Mouse (Mus musculus) embryonic facial prominence, embryonic 15.5 days (tissue): ENCODE results near the gene Stambpl1. TPM values are rescaled to one million over a fixed set of nuclear protein-coding genes. Genes with fewer than 3 reads are reported as not detected.

Experiments used
- ATAC-seq: fragments of 200-750 bp; cut with Nextera tagmentation; 2 replicates; pipeline ENCODE4 v1.8.0; 2017; ENCODE audit warnings: low read depth, moderate TSS enrichment; ENCODE audit not compliant: insufficient number of reproducible peaks, low FRiP score, low TSS enrichment
- H3K27ac ChIP-seq: fragments of 300-500 bp; sonication (generic); replicated peaks from 2 replicates; pipeline ENCODE4 v1.5.1; 2015; ENCODE audit warnings: mild to moderate bottlenecking, inconsistent platforms
- H3K27me3 ChIP-seq: fragments of 300-500 bp; sonication (generic); 2 replicates; pipeline ENCODE4 v1.6.1; 2015; ENCODE audit warnings: inconsistent platforms
- H3K36me3 ChIP-seq: fragments of 300-500 bp; sonication (generic); 2 replicates; pipeline ENCODE4 v1.6.1; 2015; ENCODE audit warnings: mild to moderate bottlenecking, inconsistent platforms
- H3K4me1 ChIP-seq: fragments of 300-500 bp; sonication (generic); 2 replicates; pipeline ENCODE4 v1.6.1; 2015; ENCODE audit warnings: inconsistent platforms
- H3K4me2 ChIP-seq: fragments of 300-500 bp; sonication (generic); replicated peaks from 2 replicates; pipeline ENCODE4 v1.6.1; 2015; ENCODE audit warnings: mild to moderate bottlenecking, inconsistent platforms
- H3K4me3 ChIP-seq: fragments of 300-500 bp; sonication (generic); replicated peaks from 2 replicates; pipeline ENCODE4 v1.5.1; 2015; ENCODE audit warnings: mild to moderate bottlenecking, inconsistent platforms
- H3K9ac ChIP-seq: fragments of 300-500 bp; sonication (generic); 2 replicates; pipeline ENCODE4 v1.6.1; 2015; ENCODE audit warnings: inconsistent platforms
- H3K9me3 ChIP-seq: fragments of 300-500 bp; sonication (generic); replicated peaks from 2 replicates; pipeline ENCODE4 v1.6.1; 2016; ENCODE audit warnings: inconsistent platforms
- WGBS: fragments of 180-500 bp; shearing (Covaris S2); methylation state at CpG from one replicate; pipeline ENCODE4 v1.1.7; 2015; 5-methylcytosine and 5-hydroxymethylcytosine counted together
- polyA plus RNA-seq: library from polyadenylated mRNA; unstranded; fragments of >200 nt; fragmentation: Nextera tagmentation; extraction: Ambion mirVana; gene quantifications from 2 replicates; pipeline ENCODE4 v1.2.1, GENCODE M21; 2015

Gene Stambpl1
- polyA plus RNA-seq: 10.1 and 12.6 TPM in 2 replicates

GRCm38 (mm10) chr19:34192008-34192963 lies at the start of gene Stambpl1:
TSS of gene Stambpl1 (plus strand) at chr19:34192229.
- Histone ChIP-seq H3K9me3 (no peaks in the 10 kb centered on the region), H3K27me3 (no peaks in the 10 kb centered on the region), H3K27ac (peak within 1 kb of the TSS; percentile 77; the same call in 1 of the 2 replicates), H3K36me3 (no peaks in the 10 kb centered on the region), H3K4me3 (peak within 1 kb of the TSS; percentile 63), H3K4me2 (peak within 1 kb of the TSS; percentile 95), H3K4me1 (peaks cover 26% of the 10 kb centered on the region), H3K9ac (peak within 1 kb of the TSS; percentile 39)
- WGBS: under 1% methylated on average over 62 of the region's 62 CpGs
- peak; percentile 79 for ATAC-seq

- Histone ChIP-seq H3K4me2 (no peak overlapping the region), H3K36me3 (no peaks in the 10 kb centered on the region), H3K27me3 (no peaks in the 10 kb centered on the region), H3K27ac (no peak overlapping the region), H3K9ac (no peak overlapping the region), H3K4me3 (no peak overlapping the region), H3K9me3 (no peaks in the 10 kb centered on the region), H3K4me1 (peaks cover 2% of the 10 kb centered on the region; the same call in 1 of the 2 replicates)
- WGBS: 64% methylated on average over 4 of the region's 4 CpGs
- no peak for ATAC-seq
Measured at GRCm38 (mm10) chr19:34148421-34148820, 43.6 kb upstream of the Stambpl1 start.

- Histone ChIP-seq H3K27ac (no peak overlapping the region), H3K4me2 (no peak overlapping the region), H3K9me3 (no peaks in the 10 kb centered on the region), H3K4me1 (peaks cover 3% of the 10 kb centered on the region; the same call in 1 of the 2 replicates), H3K36me3 (no peaks in the 10 kb centered on the region), H3K27me3 (no peaks in the 10 kb centered on the region), H3K4me3 (no peak overlapping the region), H3K9ac (no peak overlapping the region)
- no peak for ATAC-seq
- WGBS: 70% methylated on average over 1 of the region's 1 CpGs
Measured at GRCm38 (mm10) chr19:34151909-34152308, 40.1 kb upstream of the Stambpl1 start.

GRCm38 (mm10) chr19:34153263-34154144 lies 38.5 kb upstream of the Stambpl1 start:
- H3K36me3 ChIP-seq: no peaks in the 10 kb centered on the region
- no peak overlapping the region for H3K4me3 ChIP-seq
- no peak overlapping the region for H3K9ac ChIP-seq
- no peak overlapping the region for H3K4me2 ChIP-seq
- ATAC-seq: no peak
- H3K27me3 ChIP-seq: no peaks in the 10 kb centered on the region
- 38% methylated on average over 6 of the region's 6 CpGs for WGBS
- H3K4me1 ChIP-seq: peaks cover 3% of the 10 kb centered on the region; the same call in 1 of the 2 replicates
- no peak overlapping the region; the same call in 1 of the 2 replicates for H3K27ac ChIP-seq
- H3K9me3 ChIP-seq: no peaks in the 10 kb centered on the region

- Histone ChIP-seq H3K27me3 (no peaks in the 10 kb centered on the region), H3K9me3 (no peaks in the 10 kb centered on the region), H3K27ac (no peak overlapping the region), H3K9ac (no peak overlapping the region), H3K4me2 (no peak overlapping the region), H3K4me1 (no peaks in the 10 kb centered on the region), H3K4me3 (no peak overlapping the region), H3K36me3 (no peaks in the 10 kb centered on the region)
- no peak for ATAC-seq
- 84% methylated on average over 5 of the region's 5 CpGs for WGBS
Measured at GRCm38 (mm10) chr19:34162693-34163092, 29.3 kb upstream of the Stambpl1 start.

- Histone ChIP-seq H3K27ac (peak within 1 kb of the TSS; percentile 55; the same call in 1 of the 2 replicates), H3K4me1 (no peaks in the 10 kb centered on the region), H3K9ac (no peak within 1 kb of the TSS), H3K4me3 (0 out of 2 replicates have a peak within 1 kb of the TSS, but pooled peaks have one; percentile 6), H3K36me3 (no peaks in the 10 kb centered on the region), H3K4me2 (no peak within 1 kb of the TSS), H3K9me3 (no peaks in the 10 kb centered on the region), H3K27me3 (no peaks in the 10 kb centered on the region)
- peak; percentile 80 for ATAC-seq
- 50% methylated on average over 5 of the region's 5 CpGs for whole genome bisulfite sequencing
Measured at GRCm38 (mm10) chr19:34165891-34166290, 26.1 kb upstream of the Stambpl1 start, which contains the start of gene Ankrd22. TSS of gene Ankrd22 (minus strand) at chr19:34166053.

GRCm38 (mm10) chr19:34166386-34166785 lies 25.6 kb upstream of the Stambpl1 start:
- Histone ChIP-seq H3K27ac (no peak overlapping the region), H3K4me3 (no peak overlapping the region), H3K4me2 (no peak overlapping the region), H3K4me1 (no peaks in the 10 kb centered on the region), H3K36me3 (no peaks in the 10 kb centered on the region), H3K9ac (no peak overlapping the region), H3K27me3 (no peaks in the 10 kb centered on the region), H3K9me3 (no peaks in the 10 kb centered on the region)
- WGBS: 74% methylated on average over 4 of the region's 4 CpGs
- no peak for ATAC-seq

- no peak overlapping the region for H3K4me2 ChIP-seq
- no peaks in the 10 kb centered on the region for H3K9me3 ChIP-seq
- no peak overlapping the region for H3K4me3 ChIP-seq
- no peaks in the 10 kb centered on the region for H3K4me1 ChIP-seq
- no peaks in the 10 kb centered on the region for H3K27me3 ChIP-seq
- ATAC-seq: no peak
- no peaks in the 10 kb centered on the region for H3K36me3 ChIP-seq
- WGBS: 47% methylated on average over 7 of the region's 7 CpGs
- no peak overlapping the region for H3K27ac ChIP-seq
- no peak overlapping the region for H3K9ac ChIP-seq
Measured at GRCm38 (mm10) chr19:34167896-34168661, 23.9 kb upstream of the Stambpl1 start.

- Histone ChIP-seq H3K4me3 (no peak overlapping the region), H3K27ac (no peak overlapping the region), H3K36me3 (no peaks in the 10 kb centered on the region), H3K27me3 (no peaks in the 10 kb centered on the region), H3K9me3 (no peaks in the 10 kb centered on the region), H3K4me1 (no peaks in the 10 kb centered on the region), H3K4me2 (no peak overlapping the region), H3K9ac (no peak overlapping the region)
- ATAC-seq: no peak
Measured at GRCm38 (mm10) chr19:34169121-34169520, 22.9 kb upstream of the Stambpl1 start.

- 40% methylated on average over 3 of the region's 3 CpGs for WGBS
- Histone ChIP-seq H3K27me3 (no peaks in the 10 kb centered on the region), H3K4me1 (no peaks in the 10 kb centered on the region), H3K9ac (no peak overlapping the region), H3K27ac (no peak overlapping the region), H3K4me2 (no peak overlapping the region), H3K36me3 (no peaks in the 10 kb centered on the region), H3K9me3 (no peaks in the 10 kb centered on the region), H3K4me3 (no peak overlapping the region)
- ATAC-seq: no peak
Measured at GRCm38 (mm10) chr19:34171167-34171566, 20.9 kb upstream of the Stambpl1 start.
